ENCODE assay signal across 17 mouse cellular contexts in the genomic region with DNA sequence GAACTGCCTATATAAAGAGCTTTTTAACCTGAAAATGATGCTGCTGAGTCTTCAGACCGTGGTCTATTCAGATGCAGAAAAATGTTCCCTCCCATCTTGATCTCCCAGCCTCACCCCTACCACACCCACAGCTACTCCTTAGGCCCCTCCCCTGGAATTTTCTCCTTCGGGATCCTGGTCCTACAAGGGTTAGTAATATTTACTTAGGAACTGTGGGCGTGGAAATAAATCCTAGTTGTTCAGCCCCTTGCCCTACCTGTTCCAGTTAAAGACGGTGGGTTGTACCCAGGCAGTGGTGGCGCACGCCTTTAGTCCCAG. TPM values are rescaled to one million over a fixed set of nuclear protein-coding genes. Genes with fewer than 3 reads are reported as not detected.
DNase-seq lines count a peak whose midpoint lies in the region; ATAC-seq and TF ChIP-seq lines count a peak whose summit lies in the region.
"Had no signal": no experiment of that assay in that cellular context is flagged by ENCODE, and none has a peak within 500 bp of the region (broad histone marks: within the 10 kb centered on the region; RNA-seq: fewer than 3 reads in every experiment).

No protein-coding gene starts in this region.

- H3K4me3 ChIP-seq in heart, embryonic 12.5 days: no peak overlapping the region
- peak overlapping the region; percentile 38; the same call in 1 of the 2 replicates for H3K4me3 ChIP-seq in forebrain, embryonic 11.5 days (ENCODE audit: low read depth, low read length)
- peak overlapping the region; percentile 23; the same call in 1 of the 2 replicates for H3K4me3 ChIP-seq in hindbrain, embryonic 14.5 days (replicated peaks; ENCODE audit: low read length)
- no peak overlapping the region for H3K4me3 ChIP-seq in midbrain, postnatal 0 days (ENCODE audit: low read depth, low read length)
- H3K4me3 ChIP-seq: liver, embryonic 12.5 days had no signal

- H3K36me3 ChIP-seq in heart, embryonic 12.5 days: no peaks in the 10 kb centered on the region
- no peaks in the 10 kb centered on the region for H3K36me3 ChIP-seq in forebrain, embryonic 11.5 days (ENCODE audit: control insufficient read depth, insufficient read depth, low read length)
- H3K36me3 ChIP-seq in hindbrain, embryonic 14.5 days (replicated peaks; ENCODE audit: control insufficient read depth, insufficient read depth): no peaks in the 10 kb centered on the region
- no peaks in the 10 kb centered on the region for H3K36me3 ChIP-seq in midbrain, postnatal 0 days (ENCODE audit: insufficient read depth, low read length)
- H3K36me3 ChIP-seq: liver, embryonic 12.5 days had no signal

- no peak for TF ChIP-seq CTCF in midbrain, postnatal 0 days (IDR thresholded peaks at IDR 0.05)

- WGBS in heart, embryonic 12.5 days: 50% methylated on average over 6 of the region's 6 CpGs
- WGBS in forebrain, embryonic 11.5 days: 41% methylated on average over 6 of the region's 6 CpGs
- WGBS in hindbrain, embryonic 14.5 days: 46% methylated on average over 6 of the region's 6 CpGs
- 55% methylated on average over 6 of the region's 6 CpGs for whole genome bisulfite sequencing in midbrain, postnatal 0 days

- H3K27ac ChIP-seq in heart, embryonic 12.5 days (ENCODE audit: poor library complexity, severe bottlenecking): no peak overlapping the region
- peak overlapping the region; percentile 97 for H3K27ac ChIP-seq in forebrain, embryonic 11.5 days (ENCODE audit: low read depth, low read length)
- no peak overlapping the region for H3K27ac ChIP-seq in hindbrain, embryonic 14.5 days
- H3K27ac ChIP-seq in midbrain, postnatal 0 days (ENCODE audit: low read depth, low read length): peak overlapping the region; percentile 55; the same call in 1 of the 2 replicates
- H3K27ac ChIP-seq: liver, embryonic 12.5 days had no signal

- DNase-seq in heart, adult 11 months: peak; percentile 61
- no peak for DNase-seq in forebrain, embryonic 11.5 days (ENCODE audit: low spot score)
- DNase-seq in hindbrain, embryonic 14.5 days (ENCODE audit: low spot score): no peak
- DNase-seq in midbrain, postnatal 0 days (ENCODE audit: low spot score): no peak
- DNase-seq in spleen, postnatal 14 days (ENCODE audit: low spot score in 2 of 2): no peak
- DNase-seq in cerebellum, adult 9-10 months: no peak
- DNase-seq: lung, postnatal 10 days had no signal

- H3K9ac ChIP-seq in heart, embryonic 12.5 days: no peak overlapping the region
- H3K9ac ChIP-seq in forebrain, embryonic 11.5 days (ENCODE audit: low read length): peak overlapping the region; percentile 72
- H3K9ac ChIP-seq in hindbrain, embryonic 14.5 days: no peak overlapping the region
- H3K9ac ChIP-seq in midbrain, postnatal 0 days (replicated peaks; ENCODE audit: low read length, poor library complexity, severe bottlenecking): no peak overlapping the region
- H3K9ac ChIP-seq: liver, embryonic 12.5 days had no signal

- peaks cover 21% of the 10 kb centered on the region for H3K4me1 ChIP-seq in heart, embryonic 12.5 days (replicated peaks)
- peaks cover 32% of the 10 kb centered on the region for H3K4me1 ChIP-seq in forebrain, embryonic 11.5 days (replicated peaks; ENCODE audit: control insufficient read depth, insufficient read depth, low read length)
- H3K4me1 ChIP-seq in hindbrain, embryonic 14.5 days (replicated peaks; ENCODE audit: control insufficient read depth, insufficient read depth, low read length): peaks cover 26% of the 10 kb centered on the region
- H3K4me1 ChIP-seq in midbrain, postnatal 0 days (ENCODE audit: insufficient read depth, low read length): no peaks in the 10 kb centered on the region
- H3K4me1 ChIP-seq: liver, embryonic 12.5 days had no signal

- H3K27me3 ChIP-seq in heart, embryonic 12.5 days (replicated peaks): peaks cover 88% of the 10 kb centered on the region
- peaks cover 9% of the 10 kb centered on the region; the same call in 1 of the 2 replicates for H3K27me3 ChIP-seq in forebrain, embryonic 11.5 days (ENCODE audit: control insufficient read depth, insufficient read depth, low read length)
- peaks cover 79% of the 10 kb centered on the region for H3K27me3 ChIP-seq in hindbrain, embryonic 14.5 days (ENCODE audit: control insufficient read depth, insufficient read depth, low read length)
- peaks cover 49% of the 10 kb centered on the region for H3K27me3 ChIP-seq in midbrain, postnatal 0 days (ENCODE audit: insufficient read depth, low read length)

- H3K9me3 ChIP-seq in heart, embryonic 12.5 days (replicated peaks): no peaks in the 10 kb centered on the region
- no peaks in the 10 kb centered on the region for H3K9me3 ChIP-seq in forebrain, embryonic 11.5 days (ENCODE audit: control insufficient read depth, low read length)
- no peaks in the 10 kb centered on the region for H3K9me3 ChIP-seq in hindbrain, embryonic 14.5 days (ENCODE audit: control insufficient read depth, low read length)
- no peaks in the 10 kb centered on the region for H3K9me3 ChIP-seq in midbrain, postnatal 0 days (ENCODE audit: low read length)
- H3K9me3 ChIP-seq: liver, embryonic 12.5 days had no signal

- ATAC-seq in heart, embryonic 12.5 days (ENCODE audit: insufficient number of reproducible peaks, low FRiP score): no peak
- ATAC-seq in forebrain, embryonic 11.5 days (replicated peaks; ENCODE audit: low FRiP score): no peak
- no peak for ATAC-seq in hindbrain, embryonic 14.5 days (ENCODE audit: low FRiP score)
- no peak for ATAC-seq in midbrain, postnatal 0 days (ENCODE audit: low FRiP score)
- no peak for ATAC-seq in erythroid progenitor cell, adult 5-6 weeks (replicated peaks; ENCODE audit: low FRiP score, poor library complexity, severe bottlenecking)
- ATAC-seq: liver, embryonic 12.5 days had no signal

- H3K4me2 ChIP-seq in heart, embryonic 12.5 days: no peak overlapping the region
- peak overlapping the region; percentile 81 for H3K4me2 ChIP-seq in forebrain, embryonic 11.5 days (ENCODE audit: low read depth, low read length, severe bottlenecking)
- peak overlapping the region; percentile 56 for H3K4me2 ChIP-seq in hindbrain, embryonic 14.5 days (replicated peaks)
- H3K4me2 ChIP-seq in midbrain, postnatal 0 days (ENCODE audit: low read depth, low read length, poor library complexity, severe bottlenecking): no peak overlapping the region
- H3K4me2 ChIP-seq: liver, embryonic 12.5 days had no signal

RNA-seq across cellular contexts. Expression of gene Sox1, which starts 36.6 kb away (rescaled TPM):
- polyA plus RNA-seq in heart, embryonic 12.5 days (2016; fragmentation: Nextera tagmentation; extraction: Ambion mirVana): not detected in 2 replicates
- 11.3 and 12.4 TPM in 2 replicates for polyA plus RNA-seq in forebrain, embryonic 11.5 days (2014; fragmentation: Nextera tagmentation; extraction: Ambion mirVana)
- 1.9 and 2.5 TPM in 2 replicates for polyA plus RNA-seq in hindbrain, embryonic 14.5 days (2014; fragmentation: Nextera tagmentation; extraction: Ambion mirVana)
- total RNA-seq in midbrain, postnatal 0 days (2014; rRNA removed): 16.8 and 17.7 TPM in 2 replicates
- 1.6 and 2.6 TPM in 2 replicates for polyA plus RNA-seq in midbrain, postnatal 0 days (2015; fragmentation: Nextera tagmentation; extraction: Ambion mirVana)
- not detected in 2 replicates for total RNA-seq in erythroid progenitor cell, adult 5-6 weeks (2015; ENCODE audit: low replicate concordance)
- not detected in 2 replicates for total RNA-seq in erythroid progenitor cell, adult 5-6 weeks (2017; ENCODE audit: low replicate concordance)
- total RNA-seq: monocyte, adult 5-6 weeks had no signal
- polyA plus RNA-seq: embryonic facial prominence, embryonic 14.5 days; gonadal fat pad, adult 2 months; heart, postnatal 0 days; intestine, embryonic 16.5 days; liver, embryonic 12.5 days; spleen, adult 2 months; thymus, postnatal 0 days had no signal

Comparison
In these comparisons a context has a peak if more than half of its experiments do, and no peak if none do; other contexts are left out.
1. H3K27ac ChIP-seq: peak in forebrain, embryonic 11.5 days (single experiment) and midbrain, postnatal 0 days (single experiment); none in heart, embryonic 12.5 days (single experiment) and hindbrain, embryonic 14.5 days (single experiment).
2. H3K4me2 ChIP-seq: peak in forebrain, embryonic 11.5 days (single experiment) and hindbrain, embryonic 14.5 days (single experiment); none in heart, embryonic 12.5 days (single experiment) and midbrain, postnatal 0 days (single experiment).
3. H3K4me3 ChIP-seq: peak in forebrain, embryonic 11.5 days (single experiment) and hindbrain, embryonic 14.5 days (single experiment); none in heart, embryonic 12.5 days (single experiment) and midbrain, postnatal 0 days (single experiment).